Mouse (Mus musculus) neural tube, embryonic 14.5 days (tissue): ENCODE measurements around the gene Rab7. TPM values are rescaled to one million over a fixed set of nuclear protein-coding genes. Genes with fewer than 3 reads are reported as not detected.
"Not testable (repeated sequence)": the region's sequence is repeated elsewhere in the genome, so short reads cannot be mapped to it uniquely, and the experiment has no call there.

Experiments used
- ATAC-seq: fragments of 200-750 bp; cut with Nextera tagmentation; 2 replicates; pipeline ENCODE4 v1.8.0; 2017; ENCODE audit warnings: low read depth, mild to moderate bottlenecking, moderate TSS enrichment, moderate library complexity
- H3K27ac ChIP-seq: fragments of 300-500 bp; sonication (generic); 2 replicates; pipeline ENCODE4 v1.5.1; 2014; ENCODE audit warnings: low read depth, mild to moderate bottlenecking, control low read depth, low read length, moderate library complexity, mixed read lengths
- H3K27me3 ChIP-seq: fragments of 300-500 bp; sonication (generic); 2 replicates; pipeline ENCODE4 v1.6.1; 2014; ENCODE audit warnings: low read length; ENCODE audit not compliant: control insufficient read depth, insufficient read depth
- H3K36me3 ChIP-seq: fragments of 300-500 bp; sonication (generic); 2 replicates; pipeline ENCODE4 v1.6.1; 2014; ENCODE audit warnings: low read length, mixed read lengths; ENCODE audit not compliant: control insufficient read depth, insufficient read depth
- H3K4me1 ChIP-seq: fragments of 300-500 bp; sonication (generic); 2 replicates; pipeline ENCODE4 v1.6.1; 2014; ENCODE audit warnings: low read length; ENCODE audit not compliant: control insufficient read depth, insufficient read depth
- H3K4me2 ChIP-seq: fragments of 300-500 bp; sonication (generic); 2 replicates; pipeline ENCODE4 v1.6.1; 2014; ENCODE audit warnings: mild to moderate bottlenecking, low read depth, low read length, control low read depth
- H3K4me3 ChIP-seq: fragments of 300-500 bp; sonication (generic); 2 replicates; pipeline ENCODE4 v1.5.1; 2014; ENCODE audit warnings: low read depth, low read length, control low read depth, mixed read lengths
- H3K9ac ChIP-seq: fragments of 300-500 bp; sonication (generic); replicated peaks from 2 replicates; pipeline ENCODE4 v1.6.1; 2014; ENCODE audit warnings: low read depth, mild to moderate bottlenecking, control low read depth, low read length, mixed read lengths
- H3K9me3 ChIP-seq: fragments of 300-500 bp; sonication (generic); 2 replicates; pipeline ENCODE4 v1.6.1; 2016; ENCODE audit warnings: low read length; ENCODE audit not compliant: control insufficient read depth
- WGBS: fragments of 180-500 bp; shearing (Covaris S2); extraction: QIAGEN DNeasy Blood & Tissue Kit; methylation state at CpG from one replicate; pipeline ENCODE4 v1.1.7; 2014; 5-methylcytosine and 5-hydroxymethylcytosine counted together
- microRNA-seq: library from miRNA; unstranded; fragments of <30 nt; microRNA quantifications from one replicate; pipeline ENCODE4, GENCODE M21; 2016
- polyA plus RNA-seq: library from polyadenylated mRNA; unstranded; fragments of >200 nt; fragmentation: Nextera tagmentation; extraction: Ambion mirVana; gene quantifications from 2 replicates; pipeline ENCODE4 v1.2.1, GENCODE M21; 2014

Rab7 gene
- polyA plus RNA-seq, 1 experiment from 2014 or later, result 401 TPM

DNA sequence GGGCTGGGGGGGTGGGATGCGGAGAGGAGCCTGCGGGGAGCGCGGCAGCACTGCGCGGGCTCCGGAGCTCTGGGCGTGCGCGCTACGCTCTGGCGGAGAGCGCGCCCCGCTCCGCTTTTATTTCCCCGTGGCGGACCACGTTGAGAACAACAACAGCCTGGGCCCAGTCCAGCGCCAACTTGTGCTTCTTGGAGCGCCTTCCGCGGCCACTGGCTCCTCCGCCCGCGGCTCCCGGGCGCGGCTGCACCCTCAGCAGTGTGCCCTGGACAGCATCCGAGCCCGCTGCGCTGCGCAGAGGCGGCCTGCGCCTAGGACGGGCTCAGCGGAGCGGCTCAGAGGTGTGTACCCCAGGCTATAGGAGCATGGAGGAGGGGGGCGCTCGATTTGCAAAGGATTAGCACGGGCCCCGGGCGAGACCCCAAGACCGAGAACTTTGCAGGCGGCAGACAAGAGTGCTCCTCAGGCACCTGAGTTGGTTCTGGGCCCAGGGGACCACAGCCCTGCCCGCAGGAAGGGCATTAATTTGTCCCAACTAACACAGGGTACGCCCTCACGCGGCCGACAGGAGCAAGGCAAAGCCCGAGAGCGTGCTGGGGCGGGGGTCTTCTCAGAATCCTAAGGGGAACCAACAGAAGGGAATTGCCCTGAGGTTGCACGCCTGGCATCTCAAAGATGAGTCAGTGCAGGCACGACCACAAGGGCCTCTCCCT is 63.4 kb downstream of the Rab7 start, which contains the start of gene H1fx:
TSS of gene H1fx (minus strand) at position 91 of the 710 bp plus-strand sequence.
- peak; percentile 87 for ATAC-seq
- H3K4me3 ChIP-seq, result peak within 1 kb of the TSS; percentile 69
- H3K9ac ChIP-seq, result peak within 1 kb of the TSS; percentile 85
- peaks cover 3% of the 10 kb centered on the region; the same call in 1 of the 2 replicates for H3K27me3 ChIP-seq
- under 1% methylated on average over 46 of the region's 55 CpGs for WGBS
- H3K4me1 ChIP-seq, result peaks cover 18% of the 10 kb centered on the region
- peak within 1 kb of the TSS; percentile 83 for H3K4me2 ChIP-seq
- peak within 1 kb of the TSS; percentile 87 for H3K27ac ChIP-seq
- H3K36me3 ChIP-seq, result 0 out of 2 replicates have a peak, but pooled peaks cover 9% of the 10 kb centered on the region
- H3K9me3 ChIP-seq, result no peaks in the 10 kb centered on the region

- peak; percentile 55 for ATAC-seq
- H3K4me2 ChIP-seq, result peak overlapping the region; percentile 83
- H3K9ac ChIP-seq, result peak overlapping the region; percentile 85
- H3K27me3 ChIP-seq, result peaks cover 3% of the 10 kb centered on the region; the same call in 1 of the 2 replicates
- no peaks in the 10 kb centered on the region for H3K9me3 ChIP-seq
- H3K27ac ChIP-seq, result peak overlapping the region; percentile 87
- peak overlapping the region; percentile 69 for H3K4me3 ChIP-seq
- WGBS, result under 1% methylated on average over 29 of the region's 56 CpGs
- H3K36me3 ChIP-seq, result 0 out of 2 replicates have a peak, but pooled peaks cover 9% of the 10 kb centered on the region
- peaks cover 18% of the 10 kb centered on the region for H3K4me1 ChIP-seq
Measured at GRCm38 (mm10) chr6:87981030-87981485, 64.0 kb downstream of the Rab7 start.

DNA sequence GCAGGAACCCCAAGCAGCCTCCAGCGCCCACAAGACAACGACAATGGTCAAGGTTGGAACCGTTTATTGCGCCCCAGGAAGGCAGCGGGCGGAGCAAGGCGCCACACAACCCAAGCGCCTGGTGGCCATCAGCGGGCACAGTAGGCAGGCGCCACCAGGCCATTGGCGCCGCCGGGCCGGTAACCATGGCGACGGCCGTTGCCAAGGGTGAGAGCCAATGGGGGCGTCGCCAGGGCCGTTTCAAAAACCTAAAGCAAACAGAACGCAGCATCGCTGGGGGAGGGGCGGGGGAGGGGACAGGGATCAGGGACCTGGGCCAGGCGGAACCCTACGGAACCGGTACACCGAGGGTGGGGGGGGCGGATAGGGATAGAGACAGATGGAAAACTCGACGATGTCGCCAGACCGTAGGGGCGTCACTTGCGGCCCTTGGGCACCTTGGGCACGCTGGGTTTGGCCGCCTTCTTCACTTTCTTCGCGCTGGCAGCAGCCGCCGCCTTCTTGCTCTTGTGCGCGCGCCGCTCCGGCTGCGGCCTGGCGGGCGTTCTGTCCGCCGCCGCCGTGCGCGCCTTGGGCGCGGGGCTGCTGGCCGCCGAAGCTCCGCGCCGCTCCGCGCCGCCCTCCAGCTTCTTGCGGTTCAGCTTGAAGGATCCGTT is 64.6 kb downstream of the Rab7 start:
- 0 out of 2 replicates have a peak, but pooled peaks cover 9% of the 10 kb centered on the region for H3K36me3 ChIP-seq
- H3K27ac ChIP-seq, result peak overlapping the region; percentile 87
- peak overlapping the region; percentile 69 for H3K4me3 ChIP-seq
- peaks cover 3% of the 10 kb centered on the region; the same call in 1 of the 2 replicates for H3K27me3 ChIP-seq
- peak overlapping the region; percentile 83 for H3K4me2 ChIP-seq
- no peaks in the 10 kb centered on the region for H3K9me3 ChIP-seq
- WGBS, result under 1% methylated on average over 61 of the region's 66 CpGs
- peak; percentile 89 for ATAC-seq
- peak overlapping the region; percentile 85 for H3K9ac ChIP-seq
- peaks cover 18% of the 10 kb centered on the region for H3K4me1 ChIP-seq

DNA sequence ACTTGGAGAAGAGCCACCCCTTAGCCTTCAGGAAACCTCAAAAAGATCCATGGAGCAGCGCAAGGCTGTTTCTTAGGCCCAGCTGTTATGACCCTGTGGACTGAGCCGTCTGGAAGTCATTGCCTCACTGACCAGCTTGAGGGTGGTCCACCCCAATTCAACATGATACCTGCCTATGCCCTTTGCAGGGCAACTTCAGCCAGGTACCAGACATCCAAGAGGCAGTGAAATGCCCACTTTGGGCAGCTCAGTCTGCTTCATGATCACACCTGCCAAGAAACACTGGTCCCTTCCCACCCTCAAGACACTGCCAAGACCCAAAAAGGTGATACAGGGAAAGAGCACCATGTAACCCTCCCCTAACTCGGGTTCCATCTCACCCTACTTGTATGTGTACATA is 65.3 kb downstream of the Rab7 start:
- Histone ChIP-seq H3K4me1 (peaks cover 18% of the 10 kb centered on the region), H3K27me3 (peaks cover 3% of the 10 kb centered on the region; the same call in 1 of the 2 replicates), H3K36me3 (0 out of 2 replicates have a peak, but pooled peaks cover 6% of the 10 kb centered on the region), H3K4me2 (peak overlapping the region; percentile 83), H3K9me3 (no peaks in the 10 kb centered on the region), H3K27ac (peak overlapping the region; percentile 87), H3K4me3 (peak overlapping the region; percentile 69), H3K9ac (no peak overlapping the region)
- ATAC-seq, result no peak
- 74% methylated on average over 3 of the region's 3 CpGs for WGBS

DNA sequence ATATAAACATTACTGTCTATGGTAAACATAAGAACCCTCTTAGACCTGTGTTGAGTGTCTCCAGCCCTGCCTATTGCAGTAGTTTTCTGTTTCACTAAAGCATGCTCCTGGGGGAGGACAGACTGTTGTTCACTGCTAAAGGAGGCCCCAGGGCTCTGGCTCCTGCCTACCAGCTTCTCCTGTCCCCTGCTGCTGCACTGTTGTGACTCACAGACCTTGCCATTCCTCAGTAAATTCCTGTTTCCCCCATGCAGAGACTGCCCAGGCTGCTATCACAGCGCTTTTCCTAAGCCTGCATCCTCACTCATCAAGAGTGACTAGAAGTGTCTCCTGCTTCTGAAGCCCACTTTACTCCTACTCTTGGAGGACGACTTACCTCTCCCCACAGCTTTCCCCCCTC is 75.0 kb downstream of the Rab7 start:
- no peaks in the 10 kb centered on the region for H3K4me1 ChIP-seq
- H3K27ac ChIP-seq, result no peak overlapping the region
- H3K9ac ChIP-seq, result no peak overlapping the region
- WGBS, result 36% methylated on average over 2 of the region's 2 CpGs
- no peak for ATAC-seq
- H3K4me3 ChIP-seq, result no peak overlapping the region
- no peaks in the 10 kb centered on the region for H3K27me3 ChIP-seq
- no peaks in the 10 kb centered on the region for H3K9me3 ChIP-seq
- no peak overlapping the region for H3K4me2 ChIP-seq
- no peaks in the 10 kb centered on the region for H3K36me3 ChIP-seq

DNA sequence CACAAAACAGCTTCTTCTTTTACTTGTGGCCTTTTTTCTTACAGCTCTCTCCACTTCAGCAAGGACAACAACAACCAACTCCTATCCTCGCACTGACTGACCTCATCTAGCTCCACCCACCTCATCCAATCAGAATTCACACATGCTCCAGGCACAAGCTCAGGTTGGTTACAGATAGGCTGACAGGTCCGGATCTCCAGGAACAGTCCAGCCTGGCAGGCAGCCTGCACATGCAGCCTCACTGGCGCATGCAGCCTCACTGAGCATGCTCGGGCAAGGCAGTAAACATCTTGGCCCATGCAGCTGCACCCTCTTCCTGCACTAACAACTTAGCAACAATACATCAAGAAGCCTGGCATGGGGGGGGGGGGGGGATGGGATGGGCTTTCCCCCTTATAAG is 82.6 kb downstream of the Rab7 start:
- not testable (repeated sequence) for ATAC-seq, H3K4me3 ChIP-seq, H3K4me2 ChIP-seq, H3K27ac ChIP-seq, H3K4me1 ChIP-seq, H3K36me3 ChIP-seq, H3K27me3 ChIP-seq, H3K9ac ChIP-seq, H3K9me3 ChIP-seq
- 73% methylated on average over 4 of the region's 4 CpGs for WGBS

Small RNA genes within 50 kb of the gene (microRNA-seq; reads per million reads assigned to microRNA genes)
- not detected for gene Gm47286

Other genes starting within 250 kb of the Rab7 start
- 8.9 and 12.3 TPM in 2 replicates for gene Rab43, start 233.1 kb downstream of the Rab7 start, polyA plus RNA-seq
- 1.9 and 3.9 TPM in 2 replicates for gene Gm45140, start 209.5 kb downstream of the Rab7 start, polyA plus RNA-seq
- 25.1 and 27.2 TPM in 2 replicates for gene Isy1, start 206.5 kb downstream of the Rab7 start, polyA plus RNA-seq
- gene Cnbp, start 194.2 kb downstream of the Rab7 start, polyA plus RNA-seq, result 529 and 532 TPM in 2 replicates
- 202 and 213 TPM in 2 replicates for gene Copg1, start 157.5 kb downstream of the Rab7 start, polyA plus RNA-seq
- gene Hmces, start 131.3 kb downstream of the Rab7 start, polyA plus RNA-seq, result 41.7 and 46.6 TPM in 2 replicates
- gene H1fx, start 63.6 kb downstream of the Rab7 start, polyA plus RNA-seq, result 20.4 and 20.8 TPM in 2 replicates
- gene Rpn1, start 39.2 kb upstream of the Rab7 start, polyA plus RNA-seq, result 288 and 309 TPM in 2 replicates
- gene Gata2, start 148.6 kb upstream of the Rab7 start, polyA plus RNA-seq, result 5.4 and 7.6 TPM in 2 replicates
- not detected in 2 replicates for gene Dnajb8, start 177.0 kb upstream of the Rab7 start, polyA plus RNA-seq